Mouse (Mus musculus): ENCODE measurements around the gene Ndc1. TPM values are rescaled to one million over a fixed set of nuclear protein-coding genes. Genes with fewer than 3 reads are reported as not detected.

The Ndc1 gene
- polyA plus RNA-seq, 2 experiments: 27.8 to 35.4 TPM

DNA sequence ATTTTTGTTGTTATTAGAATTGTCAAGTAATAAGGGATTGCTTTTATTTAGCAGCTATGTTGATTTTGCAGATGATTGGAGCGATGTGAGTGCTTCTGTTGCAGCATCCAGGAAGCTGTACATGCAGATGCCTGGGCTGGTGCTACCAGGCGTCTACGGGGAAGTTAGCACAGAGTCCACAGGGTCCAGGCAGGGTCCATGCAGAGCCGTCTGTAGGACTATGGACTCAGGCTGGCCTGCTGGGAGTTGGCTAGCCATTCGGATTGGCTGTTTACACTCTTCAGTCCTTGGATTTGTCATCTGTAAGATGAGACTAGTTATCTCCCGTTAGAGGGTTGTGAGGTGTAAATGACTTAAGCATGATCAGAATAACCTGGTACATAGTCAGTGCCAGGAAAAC, 11.4 kb downstream of the Ndc1 start:
- Histone ChIP-seq H3K27ac (replicated peaks; ENCODE audit: low read depth, low read length) (no peak overlapping the region), H3K4me2 (replicated peaks; ENCODE audit: low read depth, low read length, severe bottlenecking) (no peak overlapping the region), H3K27me3 (ENCODE audit: control insufficient read depth, insufficient read depth, low read length) (no peaks in the 10 kb centered on the region), H3K4me3 (replicated peaks; ENCODE audit: low read length) (no peak overlapping the region), H3K9me3 (ENCODE audit: control insufficient read depth, low read length) (no peaks in the 10 kb centered on the region), H3K36me3 (ENCODE audit: control insufficient read depth, insufficient read depth, low read length) (peaks cover 76% of the 10 kb centered on the region), H3K4me1 (ENCODE audit: control insufficient read depth, insufficient read depth, low read length) (no peaks in the 10 kb centered on the region), H3K9ac (ENCODE audit: low read depth, low read length, severe bottlenecking) (no peak overlapping the region)
- no peak for ATAC-seq (ENCODE audit: low FRiP score, low read depth)
- DNase-seq (ENCODE audit: low spot score): no peak
- 88% methylated on average over 6 of the region's 6 CpGs for WGBS
- no peak for TF ChIP-seq POLR2A (IDR thresholded peaks at IDR 0.05; ENCODE audit: borderline replicate concordance, extremely low read depth, insufficient read depth, insufficient read length)

DNA sequence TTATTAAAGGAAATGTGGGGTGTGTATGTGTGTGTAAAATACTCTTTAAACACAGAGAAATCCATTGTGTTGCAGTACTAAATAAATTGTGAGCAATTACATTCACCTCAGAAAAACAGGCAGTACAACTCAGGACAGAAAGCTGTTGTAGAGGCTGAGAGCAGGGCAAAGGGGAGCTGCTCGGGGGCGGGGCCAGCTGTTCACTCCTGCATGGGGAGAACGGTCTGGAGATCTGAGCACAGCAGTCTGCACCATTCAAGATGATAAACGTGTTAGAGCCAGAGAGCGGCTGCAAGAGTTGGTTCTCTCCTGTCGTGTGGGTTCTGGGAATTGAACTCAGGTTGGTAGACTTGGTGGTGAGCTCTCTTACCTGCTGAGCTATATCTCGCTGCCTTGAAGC, 13.3 kb downstream of the Ndc1 start:
- H3K27me3 ChIP-seq (ENCODE audit: control insufficient read depth, insufficient read depth, low read length): no peaks in the 10 kb centered on the region
- ATAC-seq (ENCODE audit: low FRiP score, low read depth) (no peak), DNase-seq (ENCODE audit: low spot score) (no peak)
- H3K9ac ChIP-seq (ENCODE audit: low read depth, low read length, severe bottlenecking): no peak overlapping the region
- no peaks in the 10 kb centered on the region for H3K9me3 ChIP-seq (ENCODE audit: control insufficient read depth, low read length)
- no peak for TF ChIP-seq POLR2A (IDR thresholded peaks at IDR 0.05; ENCODE audit: borderline replicate concordance, extremely low read depth, insufficient read depth, insufficient read length)
- peaks cover 74% of the 10 kb centered on the region for H3K36me3 ChIP-seq (ENCODE audit: control insufficient read depth, insufficient read depth, low read length)
- no peak overlapping the region for H3K4me2 ChIP-seq (replicated peaks; ENCODE audit: low read depth, low read length, severe bottlenecking)
- no peak overlapping the region for H3K4me3 ChIP-seq (replicated peaks; ENCODE audit: low read length)
- no peak overlapping the region for H3K27ac ChIP-seq (replicated peaks; ENCODE audit: low read depth, low read length)
- 83% methylated on average over 7 of the region's 7 CpGs for WGBS
- no peaks in the 10 kb centered on the region for H3K4me1 ChIP-seq (ENCODE audit: control insufficient read depth, insufficient read depth, low read length)

GRCm38 (mm10) chr4:107387038-107387437, 19.5 kb downstream of the Ndc1 start:
- TF ChIP-seq POLR2A (IDR thresholded peaks at IDR 0.05; ENCODE audit: borderline replicate concordance, extremely low read depth, insufficient read depth, insufficient read length): no peak
- peaks cover 87% of the 10 kb centered on the region for H3K36me3 ChIP-seq (ENCODE audit: control insufficient read depth, insufficient read depth, low read length)
- H3K9me3 ChIP-seq (ENCODE audit: control insufficient read depth, low read length): no peaks in the 10 kb centered on the region
- no peak overlapping the region for H3K9ac ChIP-seq (ENCODE audit: low read depth, low read length, severe bottlenecking)
- 87% methylated on average over 4 of the region's 4 CpGs for WGBS
- DNase-seq (ENCODE audit: low spot score): peak; percentile 20
- H3K4me1 ChIP-seq (ENCODE audit: control insufficient read depth, insufficient read depth, low read length): no peaks in the 10 kb centered on the region
- H3K4me2 ChIP-seq (replicated peaks; ENCODE audit: low read depth, low read length, severe bottlenecking): no peak overlapping the region
- no peak overlapping the region for H3K27ac ChIP-seq (replicated peaks; ENCODE audit: low read depth, low read length)
- H3K27me3 ChIP-seq (ENCODE audit: control insufficient read depth, insufficient read depth, low read length): no peaks in the 10 kb centered on the region
- ATAC-seq (ENCODE audit: low FRiP score, low read depth): no peak
- H3K4me3 ChIP-seq (replicated peaks; ENCODE audit: low read length): no peak overlapping the region

GRCm38 (mm10) chr4:107387465-107387864, 19.9 kb downstream of the Ndc1 start:
- TF ChIP-seq POLR2A (IDR thresholded peaks at IDR 0.05; ENCODE audit: borderline replicate concordance, extremely low read depth, insufficient read depth, insufficient read length): no peak
- Histone ChIP-seq H3K4me1 (ENCODE audit: control insufficient read depth, insufficient read depth, low read length) (no peaks in the 10 kb centered on the region), H3K9ac (ENCODE audit: low read depth, low read length, severe bottlenecking) (no peak overlapping the region), H3K9me3 (ENCODE audit: control insufficient read depth, low read length) (no peaks in the 10 kb centered on the region), H3K4me2 (replicated peaks; ENCODE audit: low read depth, low read length, severe bottlenecking) (no peak overlapping the region), H3K4me3 (replicated peaks; ENCODE audit: low read length) (no peak overlapping the region), H3K27me3 (ENCODE audit: control insufficient read depth, insufficient read depth, low read length) (no peaks in the 10 kb centered on the region), H3K36me3 (ENCODE audit: control insufficient read depth, insufficient read depth, low read length) (peaks cover 88% of the 10 kb centered on the region), H3K27ac (replicated peaks; ENCODE audit: low read depth, low read length) (no peak overlapping the region)
- 92% methylated on average over 8 of the region's 8 CpGs for WGBS
- no peak for DNase-seq (ENCODE audit: low spot score)
- ATAC-seq (ENCODE audit: low FRiP score, low read depth): no peak

DNA sequence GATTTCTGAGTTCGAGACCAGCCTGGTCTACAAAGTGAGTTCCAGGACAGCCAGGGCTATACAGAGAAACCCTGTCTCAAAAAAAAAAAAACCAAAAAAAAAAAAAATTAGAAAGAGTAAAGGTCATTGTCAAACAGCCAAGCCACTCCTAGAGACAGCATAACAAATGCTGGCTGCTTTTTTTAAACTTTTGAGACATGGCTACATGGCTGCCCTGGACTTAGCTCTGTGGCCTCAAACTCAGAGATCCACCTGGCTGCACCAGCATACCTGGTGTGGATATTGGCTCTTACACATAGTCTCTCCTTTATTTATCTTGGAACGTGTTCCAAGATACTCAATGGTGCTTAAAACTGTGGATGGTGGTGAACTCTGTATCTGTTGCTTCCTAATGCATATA, 20.7 kb downstream of the Ndc1 start:
- no peak for DNase-seq (ENCODE audit: low spot score)
- ATAC-seq (ENCODE audit: low FRiP score, low read depth): no peak

DNA sequence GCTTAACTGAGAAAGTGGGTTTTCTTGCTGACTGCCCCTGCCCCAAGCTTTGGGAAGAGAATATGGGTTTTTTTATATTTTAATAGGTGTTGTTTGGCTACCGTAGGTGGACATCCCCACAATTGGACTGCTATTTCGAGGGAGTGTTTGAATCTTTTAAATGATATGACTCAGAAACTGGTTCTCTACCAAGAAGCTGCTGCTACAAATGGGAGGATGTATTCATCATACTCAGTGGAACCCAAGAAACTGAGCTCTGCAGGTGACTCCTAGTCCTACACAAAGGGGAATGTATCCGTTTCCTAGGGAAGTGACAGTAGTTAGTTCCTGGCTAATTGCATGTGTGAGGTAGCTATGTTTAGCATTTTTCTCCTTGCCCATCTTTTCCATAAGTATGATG, 21.8 kb downstream of the Ndc1 start:
- ATAC-seq (ENCODE audit: low FRiP score, low read depth): no peak
- H3K4me2 ChIP-seq (replicated peaks; ENCODE audit: low read depth, low read length, severe bottlenecking): no peak overlapping the region
- no peak for TF ChIP-seq POLR2A (IDR thresholded peaks at IDR 0.05; ENCODE audit: borderline replicate concordance, extremely low read depth, insufficient read depth, insufficient read length)
- H3K9me3 ChIP-seq (ENCODE audit: control insufficient read depth, low read length): no peaks in the 10 kb centered on the region
- no peak overlapping the region for H3K27ac ChIP-seq (replicated peaks; ENCODE audit: low read depth, low read length)
- 89% methylated on average over 3 of the region's 3 CpGs for WGBS
- H3K36me3 ChIP-seq (ENCODE audit: control insufficient read depth, insufficient read depth, low read length): peaks cover 88% of the 10 kb centered on the region
- H3K4me3 ChIP-seq (replicated peaks; ENCODE audit: low read length): no peak overlapping the region
- H3K4me1 ChIP-seq (ENCODE audit: control insufficient read depth, insufficient read depth, low read length): no peaks in the 10 kb centered on the region
- H3K9ac ChIP-seq (ENCODE audit: low read depth, low read length, severe bottlenecking): no peak overlapping the region
- no peaks in the 10 kb centered on the region for H3K27me3 ChIP-seq (ENCODE audit: control insufficient read depth, insufficient read depth, low read length)
- no peak for DNase-seq (ENCODE audit: low spot score)

More for the DNA sequence above, 20.7 kb downstream of the Ndc1 start:
- H3K36me3 ChIP-seq (ENCODE audit: control insufficient read depth, insufficient read depth, low read length): peaks cover 87% of the 10 kb centered on the region
- no peak overlapping the region for H3K27ac ChIP-seq (replicated peaks; ENCODE audit: low read depth, low read length)
- no peak for TF ChIP-seq POLR2A (IDR thresholded peaks at IDR 0.05; ENCODE audit: borderline replicate concordance, extremely low read depth, insufficient read depth, insufficient read length)
- no peaks in the 10 kb centered on the region for H3K27me3 ChIP-seq (ENCODE audit: control insufficient read depth, insufficient read depth, low read length)
- H3K4me3 ChIP-seq (replicated peaks; ENCODE audit: low read length): no peak overlapping the region
- H3K4me2 ChIP-seq (replicated peaks; ENCODE audit: low read depth, low read length, severe bottlenecking): no peak overlapping the region
- no peaks in the 10 kb centered on the region for H3K9me3 ChIP-seq (ENCODE audit: control insufficient read depth, low read length)
- no peak overlapping the region for H3K9ac ChIP-seq (ENCODE audit: low read depth, low read length, severe bottlenecking)
- 95% methylated on average over 2 of the region's 2 CpGs for WGBS
- H3K4me1 ChIP-seq (ENCODE audit: control insufficient read depth, insufficient read depth, low read length): no peaks in the 10 kb centered on the region

Measured in limb, embryonic 14.5 days (tissue).